Mouse (Mus musculus) bone marrow, adult 2 months (tissue): ENCODE measurements at regions not wholly inside any gene's neighbourhood (a gene's known extent, or its start where the extent isn't known, plus 50 kb on each side); places are given as distances from the start of the nearest gene placed in this dataset.

ENCODE experiments used
- CTCF ChIP-seq: fragments of 200-500 bp; IDR thresholded peaks from 2 replicates; pipeline ENCODE4 v1.5.1; 2011; ENCODE audit warnings: low read length, control low read depth; ENCODE audit not compliant: control insufficient read depth, insufficient read depth
- POLR2A ChIP-seq: fragments of 200-500 bp; IDR thresholded peaks from 2 replicates; pipeline ENCODE4 v1.6.1; 2011; ENCODE audit warnings: low read depth, mild to moderate bottlenecking, control low read depth, low read length, borderline replicate concordance; ENCODE audit not compliant: control insufficient read depth

DNA sequence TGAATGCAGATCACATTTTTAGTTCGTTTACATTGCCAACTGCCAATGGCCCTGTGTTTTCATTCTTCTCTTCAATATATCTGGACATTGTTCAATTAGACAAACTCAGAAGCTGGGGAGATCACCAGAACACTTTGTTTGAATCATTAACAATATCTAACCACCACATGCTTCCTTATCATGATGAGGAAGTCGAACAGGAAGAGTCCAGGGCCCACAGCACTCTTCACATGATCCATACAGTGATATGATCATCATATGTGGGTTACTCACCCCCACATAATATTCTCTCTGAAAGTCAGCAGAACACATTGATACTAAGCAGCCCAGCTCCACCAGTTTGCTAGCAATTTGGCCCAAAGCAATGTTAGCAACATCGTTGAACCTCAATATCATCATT lies 71.0 kb upstream of the Kit start:
- TF ChIP-seq CTCF, result no peak
- TF ChIP-seq POLR2A, result no peak
